Mouse (Mus musculus) MN1 (cell line): ENCODE results near the gene Gcn1l1.

Experiments
- DNase-seq: peaks from one replicate; pipeline ENCODE4 v3.0.0-alpha.2; 2016; ENCODE audit warnings: low spot score

Gcn1l1 gene

GRCm38 (mm10) chr5:115611566-115611965 lies 46.5 kb downstream of the Gcn1l1 start:
- DNase-seq: no peak

GRCm38 (mm10) chr5:115613332-115613731 lies 48.3 kb downstream of the Gcn1l1 start:
- DNase-seq: no peak

GRCm38 (mm10) chr5:115614948-115615347 lies 49.9 kb downstream of the Gcn1l1 start:
- DNase-seq: peak; percentile 41

GRCm38 (mm10) chr5:115619690-115620089 lies 54.6 kb downstream of the Gcn1l1 start:
- DNase-seq: no peak

GRCm38 (mm10) chr5:115622686-115623085 lies 57.6 kb downstream of the Gcn1l1 start:
- no peak for DNase-seq

GRCm38 (mm10) chr5:115623694-115624440 lies 58.8 kb downstream of the Gcn1l1 start:
- DNase-seq: no peak

- DNase-seq: no peak
Measured at GRCm38 (mm10) chr5:115626237-115626886, 61.3 kb downstream of the Gcn1l1 start.

- DNase-seq: no peak
Measured at GRCm38 (mm10) chr5:115628083-115628482, 63.0 kb downstream of the Gcn1l1 start.

- no peak for DNase-seq
Measured at GRCm38 (mm10) chr5:115629672-115630071, 64.6 kb downstream of the Gcn1l1 start.

GRCm38 (mm10) chr5:115630291-115630690 lies 65.2 kb downstream of the Gcn1l1 start:
- no peak for DNase-seq

- DNase-seq: peak; percentile 94
Measured at GRCm38 (mm10) chr5:115631505-115632357, 66.7 kb downstream of the Gcn1l1 start, which contains the start of gene Rab35. Gene Rab35 (plus strand): TSS chr5:115631908.

- DNase-seq: peak; percentile 32
Measured at GRCm38 (mm10) chr5:115632358-115632714, 67.3 kb downstream of the Gcn1l1 start.

GRCm38 (mm10) chr5:115633060-115633459 lies 68.0 kb downstream of the Gcn1l1 start:
- no peak for DNase-seq

GRCm38 (mm10) chr5:115634046-115634445 lies 69.0 kb downstream of the Gcn1l1 start:
- peak; percentile 26 for DNase-seq

GRCm38 (mm10) chr5:115635536-115635935 lies 70.5 kb downstream of the Gcn1l1 start:
- DNase-seq: no peak

GRCm38 (mm10) chr5:115644192-115644591 lies 79.1 kb downstream of the Gcn1l1 start:
- DNase-seq: no peak

- DNase-seq: no peak
Measured at GRCm38 (mm10) chr5:115648876-115649275, 83.8 kb downstream of the Gcn1l1 start.

- no peak for DNase-seq
Measured at GRCm38 (mm10) chr5:115649699-115650098, 84.6 kb downstream of the Gcn1l1 start.

- DNase-seq: no peak
Measured at GRCm38 (mm10) chr5:115650885-115651284, 85.8 kb downstream of the Gcn1l1 start.

- no peak for DNase-seq
Measured at GRCm38 (mm10) chr5:115651821-115652220, 86.8 kb downstream of the Gcn1l1 start.

- peak; percentile 98 for DNase-seq
Measured at GRCm38 (mm10) chr5:115652681-115653575, 87.9 kb downstream of the Gcn1l1 start.

GRCm38 (mm10) chr5:115653776-115654175 lies 88.7 kb downstream of the Gcn1l1 start:
- no peak for DNase-seq
